Mouse (Mus musculus) G1E (cell line): ENCODE measurements at regions not wholly inside any gene's neighbourhood (a gene's known extent, or its start where the extent isn't known, plus 50 kb on each side); places are given as distances from the start of the nearest gene placed in this dataset.

ENCODE experiments used
- CTCF ChIP-seq: IDR thresholded peaks from 2 replicates; pipeline ENCODE4 v1.5.1; 2012; ENCODE audit warnings: low read depth, low read length, inconsistent platforms, mixed read lengths
- GATA1 ChIP-seq: IDR thresholded peaks from 2 replicates; pipeline ENCODE4 v1.6.1; 2012; ENCODE audit warnings: borderline replicate concordance, low read length, inconsistent platforms, mixed read lengths

DNA sequence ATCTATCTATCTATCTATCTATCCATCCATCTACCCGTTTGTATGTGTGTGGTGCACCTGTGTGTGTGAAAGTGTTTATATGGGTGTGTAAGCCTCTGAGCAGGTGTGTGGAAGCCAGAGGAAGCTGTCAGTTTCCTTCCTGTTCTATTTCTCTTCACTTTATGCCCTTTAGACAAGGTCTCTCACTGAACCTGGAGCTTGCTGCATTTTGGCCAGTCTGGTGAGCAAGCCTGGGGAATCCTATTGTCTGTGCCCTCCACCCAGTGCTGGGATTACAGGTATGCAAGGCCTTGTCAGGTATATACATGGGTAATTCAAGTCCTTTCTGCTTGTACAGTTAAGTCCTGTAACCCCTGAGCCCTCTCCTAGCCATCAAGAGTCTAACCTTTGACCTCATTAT, 466.6 kb upstream of the 3110018I06Rik start:
- TF ChIP-seq CTCF (no peak), GATA1 (no peak)
